Mouse (Mus musculus) activated CD4-positive, CD25-positive, alpha-beta regulatory T cell (primary cell): ENCODE data around the gene Meis1. TPM values are rescaled to one million over a fixed set of nuclear protein-coding genes. Genes with fewer than 3 reads are reported as not detected.

Experiments
- polyA plus RNA-seq, 2 experiments: library from polyadenylated mRNA; unstranded; fragments of 100-300 nt; shearing (Covaris generic); gene quantifications; one replicate each; pipeline ENCODE4 v1.2.1; 2017

Meis1 gene
- under 1 TPM in 1 of 2 experiments, not detected in 1; 0.21 TPM for polyA plus RNA-seq

GRCm38 (mm10) chr11:19018489-19019203 lies at the start of gene Meis1:
Meis1 (minus strand) TSS chr11:19018985.

